Mouse (Mus musculus) kidney, adult 2 months (tissue): ENCODE measurements around the gene Lpin2.

Experiments
- CTCF ChIP-seq: fragments of 200-500 bp; conservative IDR thresholded peaks from 2 replicates; pipeline ENCODE4 v1.5.1; 2011; ENCODE audit warnings: low read depth, mild to moderate bottlenecking, control low read depth, low read length, moderate library complexity, mixed read lengths; ENCODE audit not compliant: insufficient read depth, insufficient read length
- POLR2A ChIP-seq: fragments of 200-500 bp; IDR thresholded peaks from one replicate; pipeline ENCODE4 v1.6.1; 2011; ENCODE audit warnings: low read depth, low read length, control low read depth

- TF ChIP-seq POLR2A (no peak), CTCF (no peak)
Measured at GRCm38 (mm10) chr17:71267374-71267773, 85.0 kb downstream of the Lpin2 start.
